Mouse (Mus musculus): ENCODE data around the gene Ptprn2. TPM values are rescaled to one million over a fixed set of nuclear protein-coding genes. Genes with fewer than 3 reads are reported as not detected.

Gene Ptprn2
- polyA plus RNA-seq, 1 experiment from 2014 or later = 0.02 TPM

- WGBS (ENCODE audit: insufficient replicate concordance) = 70% methylated on average over 2 of the region's 2 CpGs
- no peak for ATAC-seq (ENCODE audit: insufficient read depth)
- Histone ChIP-seq H3K9me3 (replicated peaks) (no peaks in the 10 kb centered on the region), H3K36me3 (replicated peaks) (no peaks in the 10 kb centered on the region), H3K27me3 (no peaks in the 10 kb centered on the region), H3K4me3 (replicated peaks) (no peak overlapping the region), H3K4me1 (replicated peaks) (no peaks in the 10 kb centered on the region), H3K9ac (no peak overlapping the region), H3K27ac (replicated peaks) (no peak overlapping the region), H3K4me2 (no peak overlapping the region)
These were observed 801.9 kb downstream of the Ptprn2 start for GRCm38 (mm10) chr12:117287456-117287855.

- no peak for ATAC-seq (ENCODE audit: insufficient read depth)
- H3K4me3 ChIP-seq (replicated peaks) = no peak overlapping the region
- no peaks in the 10 kb centered on the region for H3K27me3 ChIP-seq
- no peak overlapping the region for H3K27ac ChIP-seq (replicated peaks)
- H3K9ac ChIP-seq = no peak overlapping the region
- H3K36me3 ChIP-seq (replicated peaks) = no peaks in the 10 kb centered on the region
- H3K9me3 ChIP-seq (replicated peaks) = no peaks in the 10 kb centered on the region
- 54% methylated on average over 3 of the region's 3 CpGs for WGBS (ENCODE audit: insufficient replicate concordance)
- no peak overlapping the region for H3K4me2 ChIP-seq
- no peaks in the 10 kb centered on the region for H3K4me1 ChIP-seq (replicated peaks)
These were observed 806.4 kb downstream of the Ptprn2 start for GRCm38 (mm10) chr12:117291943-117292342.

- no peaks in the 10 kb centered on the region for H3K4me1 ChIP-seq (replicated peaks)
- 29% methylated on average over 2 of the region's 2 CpGs for WGBS (ENCODE audit: insufficient replicate concordance)
- H3K36me3 ChIP-seq (replicated peaks) = no peaks in the 10 kb centered on the region
- ATAC-seq (ENCODE audit: insufficient read depth) = no peak
- no peaks in the 10 kb centered on the region for H3K9me3 ChIP-seq (replicated peaks)
- no peaks in the 10 kb centered on the region for H3K27me3 ChIP-seq
- no peak overlapping the region for H3K27ac ChIP-seq (replicated peaks)
- H3K4me2 ChIP-seq = no peak overlapping the region
- no peak overlapping the region for H3K9ac ChIP-seq
- no peak overlapping the region for H3K4me3 ChIP-seq (replicated peaks)
These were observed 811.3 kb downstream of the Ptprn2 start for GRCm38 (mm10) chr12:117296792-117297191.

- H3K9ac ChIP-seq = no peak overlapping the region
- H3K36me3 ChIP-seq (replicated peaks) = no peaks in the 10 kb centered on the region
- H3K27me3 ChIP-seq = no peaks in the 10 kb centered on the region
- H3K27ac ChIP-seq (replicated peaks) = no peak overlapping the region
- H3K4me3 ChIP-seq (replicated peaks) = no peak overlapping the region
- no peak for ATAC-seq (ENCODE audit: insufficient read depth)
- no peak overlapping the region for H3K4me2 ChIP-seq
- no peaks in the 10 kb centered on the region for H3K9me3 ChIP-seq (replicated peaks)
- WGBS (ENCODE audit: insufficient replicate concordance) = 35% methylated on average over 3 of the region's 3 CpGs
- H3K4me1 ChIP-seq (replicated peaks) = no peaks in the 10 kb centered on the region
These were observed 813.6 kb downstream of the Ptprn2 start for GRCm38 (mm10) chr12:117299084-117299483.

GRCm38 (mm10) chr12:117304751-117305624 is 819.5 kb downstream of the Ptprn2 start:
- H3K9ac ChIP-seq = no peak overlapping the region
- WGBS (ENCODE audit: insufficient replicate concordance) = 67% methylated on average over 17 of the region's 17 CpGs
- no peak for ATAC-seq (ENCODE audit: insufficient read depth)
- no peaks in the 10 kb centered on the region for H3K27me3 ChIP-seq
- H3K4me3 ChIP-seq (replicated peaks) = no peak overlapping the region
- no peak overlapping the region for H3K4me2 ChIP-seq
- H3K9me3 ChIP-seq (replicated peaks) = no peaks in the 10 kb centered on the region
- no peak overlapping the region for H3K27ac ChIP-seq (replicated peaks)
- no peaks in the 10 kb centered on the region for H3K36me3 ChIP-seq (replicated peaks)
- no peaks in the 10 kb centered on the region for H3K4me1 ChIP-seq (replicated peaks)

GRCm38 (mm10) chr12:117305625-117306105 is 820.1 kb downstream of the Ptprn2 start:
- H3K27me3 ChIP-seq = no peaks in the 10 kb centered on the region
- no peaks in the 10 kb centered on the region for H3K4me1 ChIP-seq (replicated peaks)
- H3K27ac ChIP-seq (replicated peaks) = no peak overlapping the region
- H3K4me3 ChIP-seq (replicated peaks) = no peak overlapping the region
- no peaks in the 10 kb centered on the region for H3K9me3 ChIP-seq (replicated peaks)
- no peak for ATAC-seq (ENCODE audit: insufficient read depth)
- no peaks in the 10 kb centered on the region for H3K36me3 ChIP-seq (replicated peaks)
- H3K9ac ChIP-seq = no peak overlapping the region
- WGBS (ENCODE audit: insufficient replicate concordance) = 58% methylated on average over 5 of the region's 5 CpGs
- H3K4me2 ChIP-seq = no peak overlapping the region

GRCm38 (mm10) chr12:117312079-117312478 is 826.6 kb downstream of the Ptprn2 start:
- no peaks in the 10 kb centered on the region for H3K4me1 ChIP-seq (replicated peaks)
- no peaks in the 10 kb centered on the region for H3K36me3 ChIP-seq (replicated peaks)
- H3K4me3 ChIP-seq (replicated peaks) = no peak overlapping the region
- H3K9me3 ChIP-seq (replicated peaks) = no peaks in the 10 kb centered on the region
- no peak for ATAC-seq (ENCODE audit: insufficient read depth)
- 49% methylated on average over 6 of the region's 6 CpGs for WGBS (ENCODE audit: insufficient replicate concordance)
- no peak overlapping the region for H3K27ac ChIP-seq (replicated peaks)
- H3K9ac ChIP-seq = no peak overlapping the region
- no peak overlapping the region for H3K4me2 ChIP-seq
- no peaks in the 10 kb centered on the region for H3K27me3 ChIP-seq

- Histone ChIP-seq H3K27me3 (no peaks in the 10 kb centered on the region), H3K9me3 (replicated peaks) (no peaks in the 10 kb centered on the region), H3K27ac (replicated peaks) (no peak overlapping the region), H3K36me3 (replicated peaks) (no peaks in the 10 kb centered on the region), H3K4me1 (replicated peaks) (no peaks in the 10 kb centered on the region), H3K9ac (no peak overlapping the region), H3K4me3 (replicated peaks) (no peak overlapping the region), H3K4me2 (no peak overlapping the region)
- ATAC-seq (ENCODE audit: insufficient read depth) = no peak
- 60% methylated on average over 2 of the region's 2 CpGs for WGBS (ENCODE audit: insufficient replicate concordance)
These were observed 829.5 kb downstream of the Ptprn2 start for GRCm38 (mm10) chr12:117314987-117315386.

GRCm38 (mm10) chr12:117315661-117316060 is 830.1 kb downstream of the Ptprn2 start:
- no peaks in the 10 kb centered on the region for H3K36me3 ChIP-seq (replicated peaks)
- no peak for ATAC-seq (ENCODE audit: insufficient read depth)
- no peak overlapping the region for H3K27ac ChIP-seq (replicated peaks)
- no peaks in the 10 kb centered on the region for H3K9me3 ChIP-seq (replicated peaks)
- H3K4me2 ChIP-seq = no peak overlapping the region
- H3K4me1 ChIP-seq (replicated peaks) = no peaks in the 10 kb centered on the region
- WGBS (ENCODE audit: insufficient replicate concordance) = 50% methylated on average over 3 of the region's 3 CpGs
- H3K27me3 ChIP-seq = no peaks in the 10 kb centered on the region
- no peak overlapping the region for H3K4me3 ChIP-seq (replicated peaks)
- H3K9ac ChIP-seq = no peak overlapping the region

- Histone ChIP-seq H3K36me3 (replicated peaks) (no peaks in the 10 kb centered on the region), H3K4me2 (no peak overlapping the region), H3K4me3 (replicated peaks) (no peak overlapping the region), H3K9me3 (replicated peaks) (no peaks in the 10 kb centered on the region), H3K9ac (no peak overlapping the region), H3K4me1 (replicated peaks) (no peaks in the 10 kb centered on the region), H3K27me3 (no peaks in the 10 kb centered on the region), H3K27ac (replicated peaks) (no peak overlapping the region)
- 45% methylated on average over 3 of the region's 3 CpGs for WGBS (ENCODE audit: insufficient replicate concordance)
- ATAC-seq (ENCODE audit: insufficient read depth) = no peak
These were observed 832.7 kb downstream of the Ptprn2 start for GRCm38 (mm10) chr12:117318229-117318628.

GRCm38 (mm10) chr12:117323017-117323416 is 837.5 kb downstream of the Ptprn2 start:
- no peak overlapping the region for H3K4me2 ChIP-seq
- 77% methylated on average over 3 of the region's 3 CpGs for WGBS (ENCODE audit: insufficient replicate concordance)
- H3K9me3 ChIP-seq (replicated peaks) = no peaks in the 10 kb centered on the region
- H3K27ac ChIP-seq (replicated peaks) = no peak overlapping the region
- H3K36me3 ChIP-seq (replicated peaks) = no peaks in the 10 kb centered on the region
- ATAC-seq (ENCODE audit: insufficient read depth) = no peak
- H3K27me3 ChIP-seq = no peaks in the 10 kb centered on the region
- no peak overlapping the region for H3K9ac ChIP-seq
- no peak overlapping the region for H3K4me3 ChIP-seq (replicated peaks)
- H3K4me1 ChIP-seq (replicated peaks) = no peaks in the 10 kb centered on the region
